Mouse (Mus musculus) layer of hippocampus, adult 18-20 months (tissue): ENCODE measurements around the gene Tpbgl. TPM values are rescaled to one million over a fixed set of nuclear protein-coding genes. Genes with fewer than 3 reads are reported as not detected.

Experiments
- DNase-seq, 2 experiments: peaks; one replicate each; pipeline ENCODE4 v3.0.0; 2022; ENCODE audit warnings: low spot score in 2 of 2
- long read RNA-seq: library from polyadenylated mRNA; stranded (forward); transcript quantifications from one replicate; pipeline ENCODE4 v2.0.0, GENCODE M21; 2021
- total RNA-seq, 2 experiments: library from RNA; stranded (reverse); gene quantifications; 2 replicates each; pipeline ENCODE4 v1.2.3; 2021

Tpbgl gene
- total RNA-seq = 1 to 10 TPM; 5.5 to 6.3 TPM
- long read RNA-seq, transcript Tpbgl-201 (1 exons, 3,022 nt) = major isoform, 12 of 12 reads
- long read RNA-seq, partial matches to known transcripts = 0 of 12 reads
- long read RNA-seq, other reads (novel, unspliced or antisense) = 0 of 12 reads

- peak in 1 of 2 experiments; percentile 42 for DNase-seq
Measured at GRCm38 (mm10) chr7:99626376-99627270, at the start of gene Tpbgl. Gene Tpbgl (minus strand): TSS chr7:99627103.

- no peak for DNase-seq
Measured at GRCm38 (mm10) chr7:99674890-99675289, 48.0 kb upstream of the Tpbgl start.

GRCm38 (mm10) chr7:99674209-99674608, 47.3 kb upstream of the Tpbgl start:
- DNase-seq = no peak

GRCm38 (mm10) chr7:99673188-99673587, 46.3 kb upstream of the Tpbgl start:
- no peak for DNase-seq

- DNase-seq = no peak
Measured at GRCm38 (mm10) chr7:99671544-99672435, 44.9 kb upstream of the Tpbgl start.

GRCm38 (mm10) chr7:99670915-99671314, 44.0 kb upstream of the Tpbgl start:
- no peak for DNase-seq

- peak in 1 of 2 experiments; percentile 41 for DNase-seq
Measured at GRCm38 (mm10) chr7:99668802-99669201, 41.9 kb upstream of the Tpbgl start.

GRCm38 (mm10) chr7:99667096-99667495, 40.2 kb upstream of the Tpbgl start:
- DNase-seq = no peak

- DNase-seq = no peak
Measured at GRCm38 (mm10) chr7:99665731-99666452, 39.0 kb upstream of the Tpbgl start.

GRCm38 (mm10) chr7:99664571-99665485, 37.9 kb upstream of the Tpbgl start:
- peak in 1 of 2 experiments; percentile 54 for DNase-seq

GRCm38 (mm10) chr7:99663507-99664220, 36.8 kb upstream of the Tpbgl start:
- no peak for DNase-seq

- no peak for DNase-seq
Measured at GRCm38 (mm10) chr7:99662311-99662710, 35.4 kb upstream of the Tpbgl start.

GRCm38 (mm10) chr7:99661571-99662230, 34.8 kb upstream of the Tpbgl start:
- no peak for DNase-seq

- no peak for DNase-seq
Measured at GRCm38 (mm10) chr7:99661071-99661470, 34.2 kb upstream of the Tpbgl start.

- DNase-seq = peak; percentile 71 to 83
Measured at GRCm38 (mm10) chr7:99659379-99660029, 32.6 kb upstream of the Tpbgl start.

GRCm38 (mm10) chr7:99654244-99654643, 27.3 kb upstream of the Tpbgl start:
- no peak for DNase-seq

- no peak for DNase-seq
Measured at GRCm38 (mm10) chr7:99649585-99649984, 22.7 kb upstream of the Tpbgl start.

GRCm38 (mm10) chr7:99648623-99649022, 21.7 kb upstream of the Tpbgl start:
- no peak for DNase-seq
